Comparison of ENCODE assay signal across 15 mouse cellular contexts in genomic region chr2:121676951-121677648, GRCm38 (mm10).
DNase-seq lines count a peak whose midpoint lies in the region; ATAC-seq and TF ChIP-seq lines count a peak whose summit lies in the region.
"Had no signal": no experiment of that assay in that cellular context is flagged by ENCODE, and none has a peak within 500 bp of the region (broad histone marks: within the 10 kb centered on the region; RNA-seq: fewer than 3 reads in every experiment).

No protein-coding gene starts in this region.

- ATAC-seq in hindbrain, embryonic 14.5 days (ENCODE audit: low FRiP score), result no peak
- no peak for ATAC-seq in hindbrain, embryonic 12.5 days (ENCODE audit: low FRiP score)
- ATAC-seq in heart, postnatal 0 days (ENCODE audit: insufficient read depth, low read depth), result peak; percentile 57
- ATAC-seq in liver, embryonic 11.5 days (replicated peaks; ENCODE audit: low FRiP score), result no peak

- H3K9me3 ChIP-seq in hindbrain, embryonic 14.5 days (ENCODE audit: control insufficient read depth, low read length), result no peaks in the 10 kb centered on the region
- H3K9me3 ChIP-seq in hindbrain, embryonic 12.5 days (replicated peaks), result no peaks in the 10 kb centered on the region
- H3K9me3 ChIP-seq in heart, postnatal 0 days (replicated peaks; ENCODE audit: control insufficient read depth, low read length), result no peaks in the 10 kb centered on the region
- H3K9me3 ChIP-seq in liver, embryonic 11.5 days (ENCODE audit: control insufficient read depth, low read length), result no peaks in the 10 kb centered on the region
- no peaks in the 10 kb centered on the region for H3K9me3 ChIP-seq in embryonic facial prominence, embryonic 10.5 days

- 65% methylated on average over 6 of the region's 6 CpGs for WGBS in hindbrain, embryonic 14.5 days
- 62% methylated on average over 6 of the region's 6 CpGs for WGBS in hindbrain, embryonic 12.5 days
- WGBS in heart, postnatal 0 days, result 13% methylated on average over 6 of the region's 6 CpGs
- WGBS in liver, embryonic 11.5 days, result 49% methylated on average over 6 of the region's 6 CpGs
- WGBS in embryonic facial prominence, embryonic 10.5 days, result 86% methylated on average over 6 of the region's 6 CpGs

- H3K27me3 ChIP-seq in hindbrain, embryonic 14.5 days (ENCODE audit: control insufficient read depth, insufficient read depth, low read length), result no peaks in the 10 kb centered on the region
- H3K27me3 ChIP-seq in hindbrain, embryonic 12.5 days, result no peaks in the 10 kb centered on the region
- H3K27me3 ChIP-seq in heart, postnatal 0 days (ENCODE audit: control insufficient read depth, insufficient read depth, low read length), result no peaks in the 10 kb centered on the region
- H3K27me3 ChIP-seq in liver, embryonic 11.5 days (replicated peaks; ENCODE audit: control insufficient read depth, insufficient read depth, low read length), result no peaks in the 10 kb centered on the region
- H3K27me3 ChIP-seq in embryonic facial prominence, embryonic 10.5 days (replicated peaks; ENCODE audit: low read depth, poor library complexity, severe bottlenecking), result no peaks in the 10 kb centered on the region

- TF ChIP-seq EP300 in heart, postnatal 0 days (IDR thresholded peaks at IDR 0.05; ENCODE audit: low read depth), result no peak

- H3K27ac ChIP-seq in hindbrain, embryonic 14.5 days, result peak overlapping the region; percentile 49
- no peak overlapping the region for H3K27ac ChIP-seq in hindbrain, embryonic 12.5 days
- H3K27ac ChIP-seq in heart, postnatal 0 days (ENCODE audit: low read depth), result peak overlapping the region; percentile 52
- no peak overlapping the region for H3K27ac ChIP-seq in liver, embryonic 11.5 days (ENCODE audit: low read depth, low read length)
- no peak overlapping the region for H3K27ac ChIP-seq in embryonic facial prominence, embryonic 10.5 days (replicated peaks)
- H3K27ac ChIP-seq: kidney, postnatal 0 days had no signal

- peaks cover 8% of the 10 kb centered on the region for H3K4me1 ChIP-seq in hindbrain, embryonic 14.5 days (replicated peaks; ENCODE audit: control insufficient read depth, insufficient read depth, low read length)
- H3K4me1 ChIP-seq in hindbrain, embryonic 12.5 days, result peaks cover 12% of the 10 kb centered on the region
- H3K4me1 ChIP-seq in heart, postnatal 0 days (ENCODE audit: control insufficient read depth, insufficient read depth), result 0 out of 2 replicates have a peak, but pooled peaks cover 14% of the 10 kb centered on the region
- no peaks in the 10 kb centered on the region for H3K4me1 ChIP-seq in liver, embryonic 11.5 days (replicated peaks; ENCODE audit: control insufficient read depth, insufficient read depth, low read length)
- no peaks in the 10 kb centered on the region for H3K4me1 ChIP-seq in embryonic facial prominence, embryonic 10.5 days

- H3K4me3 ChIP-seq in hindbrain, embryonic 14.5 days (replicated peaks; ENCODE audit: low read length), result no peak overlapping the region
- H3K4me3 ChIP-seq in hindbrain, embryonic 12.5 days, result no peak overlapping the region
- no peak overlapping the region for H3K4me3 ChIP-seq in heart, postnatal 0 days (ENCODE audit: low read depth, low read length)
- H3K4me3 ChIP-seq in liver, embryonic 11.5 days (ENCODE audit: low read depth, low read length), result no peak overlapping the region
- no peak overlapping the region for H3K4me3 ChIP-seq in embryonic facial prominence, embryonic 10.5 days

- no peaks in the 10 kb centered on the region for H3K36me3 ChIP-seq in hindbrain, embryonic 14.5 days (replicated peaks; ENCODE audit: control insufficient read depth, insufficient read depth)
- H3K36me3 ChIP-seq in hindbrain, embryonic 12.5 days, result no peaks in the 10 kb centered on the region
- no peaks in the 10 kb centered on the region for H3K36me3 ChIP-seq in heart, postnatal 0 days (replicated peaks; ENCODE audit: control insufficient read depth, insufficient read depth, low read length)
- no peaks in the 10 kb centered on the region for H3K36me3 ChIP-seq in liver, embryonic 11.5 days (ENCODE audit: control insufficient read depth, insufficient read depth, low read length)
- no peaks in the 10 kb centered on the region for H3K36me3 ChIP-seq in embryonic facial prominence, embryonic 10.5 days (replicated peaks)

- no peak for DNase-seq in hindbrain, embryonic 14.5 days (ENCODE audit: low spot score)
- peak; percentile 10 for DNase-seq in retina, embryonic 14.5 days (ENCODE audit: low spot score)
- no peak for DNase-seq in retina, postnatal 1 day
- DNase-seq in heart, postnatal 0 days (ENCODE audit: low spot score), result peak; percentile 65
- no peak for DNase-seq in liver, embryonic 11.5 days (ENCODE audit: low spot score)
- no peak for DNase-seq in embryonic facial prominence, embryonic 10.5 days (ENCODE audit: low spot score)
- DNase-seq: cerebellum, adult 8-10 months; embryo, embryonic 11 days; gastrocnemius, postnatal 10 days; layer of hippocampus, adult 9-11 months; left cerebral cortex, postnatal 4 days; right cerebral cortex, postnatal 4 days; thymus, postnatal 4 days had no signal

- no peak for TF ChIP-seq CTCF in heart, postnatal 0 days (IDR thresholded peaks at IDR 0.05; ENCODE audit: low read depth)

- H3K4me2 ChIP-seq in hindbrain, embryonic 14.5 days (replicated peaks), result no peak overlapping the region; the same call in 1 of the 2 replicates
- H3K4me2 ChIP-seq in hindbrain, embryonic 12.5 days (replicated peaks), result no peak overlapping the region
- 0 out of 2 replicates have a peak overlapping the region, but pooled peaks have one; percentile 1 for H3K4me2 ChIP-seq in heart, postnatal 0 days (ENCODE audit: low read depth, low read length)
- H3K4me2 ChIP-seq in liver, embryonic 11.5 days, result no peak overlapping the region

- no peak overlapping the region for H3K9ac ChIP-seq in hindbrain, embryonic 14.5 days
- no peak overlapping the region for H3K9ac ChIP-seq in hindbrain, embryonic 12.5 days
- no peak overlapping the region for H3K9ac ChIP-seq in heart, postnatal 0 days (replicated peaks; ENCODE audit: low read depth, low read length)
- no peak overlapping the region for H3K9ac ChIP-seq in liver, embryonic 11.5 days (ENCODE audit: low read depth, low read length)

Comparison
In these comparisons a context has a peak if more than half of its experiments do, and no peak if none do; other contexts are left out.
1. DNase-seq: peak in retina, embryonic 14.5 days (single experiment) and heart, postnatal 0 days (single experiment); none in hindbrain, embryonic 14.5 days (single experiment), retina, postnatal 1 day (single experiment), liver, embryonic 11.5 days (single experiment) and embryonic facial prominence, embryonic 10.5 days (single experiment).
2. H3K27ac ChIP-seq: peak in hindbrain, embryonic 14.5 days (single experiment) and heart, postnatal 0 days (single experiment); none in hindbrain, embryonic 12.5 days (single experiment), liver, embryonic 11.5 days (single experiment) and embryonic facial prominence, embryonic 10.5 days (single experiment).